Mouse (Mus musculus): Measurements from ENCODE around the gene Arl5a.

- no peak for TF ChIP-seq GATA1 (IDR thresholded peaks at IDR 0.05; ENCODE audit: low read length)
- no peak for TF ChIP-seq TAL1 (IDR thresholded peaks at IDR 0.05; ENCODE audit: low read length)
These were observed 38.2 kb downstream of the Arl5a start for GRCm38 (mm10) chr2:52386451-52386850.

Measured in erythroblast, embryonic 14.5 days (primary cell).